Mouse (Mus musculus) liver, postnatal 0 days (tissue): Measurements from ENCODE around the gene Cacna1a.

Experiments
- CTCF ChIP-seq: sonication (generic); IDR thresholded peaks from 2 replicates; pipeline ENCODE4 v1.5.1; 2016; ENCODE audit warnings: antibody characterized with exemption, low read depth
- EP300 ChIP-seq: IDR thresholded peaks from 2 replicates; pipeline ENCODE4 v1.6.1; 2016; ENCODE audit warnings: antibody characterized with exemption, low read depth, mild to moderate bottlenecking

DNA sequence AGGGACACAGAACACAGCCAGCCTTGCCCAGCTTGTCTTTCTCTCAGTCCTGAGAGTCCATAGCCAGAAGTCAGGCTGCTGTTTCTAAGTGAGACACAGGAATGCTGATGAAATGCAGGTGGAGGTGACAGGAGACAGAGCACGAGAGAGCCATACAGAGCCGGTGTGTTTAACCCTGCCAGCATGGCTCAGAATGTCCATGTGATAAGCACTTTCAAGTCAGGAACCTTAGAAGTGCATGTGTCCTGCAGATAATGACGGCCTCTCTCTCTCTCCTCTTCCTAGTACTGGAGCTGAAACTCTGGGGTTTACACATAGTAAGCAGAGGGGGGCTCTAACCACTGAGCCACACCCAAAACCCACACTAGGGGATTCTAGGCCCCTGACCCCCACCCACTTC is 157.3 kb downstream of the Cacna1a start:
- TF ChIP-seq CTCF, result no peak
- no peak for TF ChIP-seq EP300
